Mouse (Mus musculus) effector memory CD4-positive, alpha-beta T cell, adult 5 months (primary cell): ENCODE data around the gene Rab8b. TPM values are rescaled to one million over a fixed set of nuclear protein-coding genes. Genes with fewer than 3 reads are reported as not detected.

ENCODE experiments used
- polyA plus RNA-seq: library from polyadenylated mRNA; unstranded; fragments of 100-300 nt; shearing (Covaris generic); gene quantifications from one replicate; pipeline ENCODE4 v1.2.1, GENCODE M21; 2017

Rab8b gene
- 263 TPM for polyA plus RNA-seq

GRCm38 (mm10) chr9:66919382-66919971 lies at the start of gene Rab8b:
TSS of gene Rab8b (minus strand) at chr9:66919687.

GRCm38 (mm10) chr9:66945647-66946641 lies 26.5 kb upstream of the Rab8b start, which contains the start of gene Rps27l:
TSS of gene Rps27l (plus strand) at chr9:66946086.

GRCm38 (mm10) chr9:66834318-66835096 lies 85.0 kb downstream of the Rab8b start, which contains the start of gene Aph1c:
TSS of gene Aph1c (minus strand) at chr9:66834726.

GRCm38 (mm10) chr9:66796739-66797138 lies 122.7 kb downstream of the Rab8b start, which contains the start of gene Gm10647:
TSS of gene Gm10647 (plus strand) at chr9:66797039.

DNA sequence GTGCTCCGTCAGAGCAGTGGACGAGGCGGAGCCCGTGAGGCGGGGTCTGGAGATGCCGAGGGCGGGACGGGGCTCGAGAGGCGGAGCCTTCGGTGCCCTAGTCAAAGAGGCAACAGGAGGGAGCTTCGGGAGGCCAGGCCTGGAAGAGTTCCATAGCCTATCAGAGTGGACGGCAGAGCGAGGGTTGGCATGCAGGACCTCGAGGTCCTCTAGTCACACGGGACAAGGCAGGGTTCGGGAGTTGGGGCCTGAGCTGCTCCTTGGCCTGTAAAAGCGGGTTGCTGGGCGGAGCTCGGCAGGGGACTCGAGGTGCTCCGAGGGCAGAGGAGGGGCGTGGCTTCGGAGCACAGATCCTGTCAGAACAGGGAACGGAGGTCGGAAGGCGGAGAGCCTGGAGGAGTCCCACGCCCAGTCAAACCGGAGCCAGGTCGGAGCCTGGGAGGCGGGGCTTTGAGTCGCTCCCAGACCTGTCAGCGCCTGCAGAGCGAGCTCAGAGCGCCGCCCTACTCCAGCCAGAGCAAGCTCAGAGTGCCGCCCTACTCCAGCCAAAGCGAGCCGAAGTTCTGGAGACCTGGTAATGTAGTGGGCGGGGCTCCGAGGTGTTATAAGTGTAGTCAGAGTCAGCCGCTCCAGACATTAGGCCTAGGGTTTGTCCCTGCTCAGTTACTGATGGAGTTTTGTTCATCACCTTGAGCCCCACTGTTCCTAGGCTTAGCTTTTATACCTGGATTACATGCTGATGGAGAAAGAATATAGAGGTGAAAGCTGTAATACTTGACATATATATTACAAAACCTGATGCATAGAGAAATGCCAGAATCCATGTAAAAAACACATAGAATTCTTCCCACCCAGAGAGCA lies 123.8 kb downstream of the Rab8b start, which contains the start of gene Aph1b:
TSS of gene Aph1b (minus strand) at position 27 of the 861 bp plus-strand sequence.

Other genes starting within 250 kb of the Rab8b start
- gene Car12, start 206.0 kb downstream of the Rab8b start, polyA plus RNA-seq, result 1.3 TPM
- 0.49 TPM for gene Aph1b, start 124.2 kb downstream of the Rab8b start, polyA plus RNA-seq
- not detected for gene Gm10647, start 122.6 kb downstream of the Rab8b start, polyA plus RNA-seq
- gene Aph1c, start 85.0 kb downstream of the Rab8b start, polyA plus RNA-seq, result 0.27 TPM
- 73.5 TPM for gene Rps27l, start 26.4 kb upstream of the Rab8b start, polyA plus RNA-seq
- gene Lactb, start 55.8 kb upstream of the Rab8b start, polyA plus RNA-seq, result 16.5 TPM
- 23.4 TPM for gene Tpm1, start 129.7 kb upstream of the Rab8b start, polyA plus RNA-seq